Mouse (Mus musculus) lung, embryonic 14.5 days (tissue): ENCODE data around the gene Exoc6. TPM values are rescaled to one million over a fixed set of nuclear protein-coding genes. Genes with fewer than 3 reads are reported as not detected.

Source experiments
- ATAC-seq: fragments of 200-750 bp; cut with Nextera tagmentation; 2 replicates; pipeline ENCODE4 v1.8.0; 2017; ENCODE audit warnings: mild to moderate bottlenecking, moderate TSS enrichment, moderate library complexity; ENCODE audit not compliant: insufficient read depth
- DNase-seq: peaks from one replicate; pipeline ENCODE4 v3.0.0-alpha.2; 2015
- H3K27ac ChIP-seq: fragments of 300-500 bp; sonication (generic); 2 replicates; pipeline ENCODE4 v1.5.1; 2014; ENCODE audit warnings: low read depth, mild to moderate bottlenecking, moderate library complexity
- H3K27me3 ChIP-seq: fragments of 300-500 bp; sonication (generic); 2 replicates; pipeline ENCODE4 v1.6.1; 2014; ENCODE audit warnings: low read length, control low read depth; ENCODE audit not compliant: insufficient read depth
- H3K36me3 ChIP-seq: fragments of 300-500 bp; sonication (generic); 2 replicates; pipeline ENCODE4 v1.6.1; 2014; ENCODE audit warnings: control low read depth; ENCODE audit not compliant: insufficient read depth
- H3K4me1 ChIP-seq: fragments of 300-500 bp; sonication (generic); 2 replicates; pipeline ENCODE4 v1.6.1; 2014; ENCODE audit warnings: antibody characterized with exemption, control low read depth; ENCODE audit not compliant: insufficient read depth
- H3K4me2 ChIP-seq: fragments of 300-500 bp; sonication (generic); 2 replicates; pipeline ENCODE4 v1.6.1; 2014; ENCODE audit warnings: mild to moderate bottlenecking
- H3K4me3 ChIP-seq: fragments of 300-500 bp; sonication (generic); 2 replicates; pipeline ENCODE4 v1.5.1; 2014; ENCODE audit warnings: low read depth, low read length
- H3K9ac ChIP-seq: fragments of 300-500 bp; sonication (generic); 2 replicates; pipeline ENCODE4 v1.6.1; 2014
- H3K9me3 ChIP-seq: fragments of 300-500 bp; sonication (generic); 2 replicates; pipeline ENCODE4 v1.6.1; 2016; ENCODE audit warnings: low read depth, low read length, control low read depth
- CTCF ChIP-seq: IDR thresholded peaks from 2 replicates; pipeline ENCODE4 v1.5.1; 2016; ENCODE audit warnings: antibody characterized with exemption, low read depth
- WGBS: fragments of 180-500 bp; shearing (Covaris S2); extraction: QIAGEN DNeasy Blood & Tissue Kit; methylation state at CpG from one replicate; pipeline ENCODE4 v1.1.7; 2014; 5-methylcytosine and 5-hydroxymethylcytosine counted together
- polyA plus RNA-seq: library from polyadenylated mRNA; unstranded; fragments of >200 nt; fragmentation: Nextera tagmentation; extraction: Ambion mirVana; gene quantifications from 2 replicates; pipeline ENCODE4 v1.2.1, GENCODE M21; 2014

Exoc6 gene
- polyA plus RNA-seq, 1 experiment from 2014 or later, result 13.2 TPM

DNA sequence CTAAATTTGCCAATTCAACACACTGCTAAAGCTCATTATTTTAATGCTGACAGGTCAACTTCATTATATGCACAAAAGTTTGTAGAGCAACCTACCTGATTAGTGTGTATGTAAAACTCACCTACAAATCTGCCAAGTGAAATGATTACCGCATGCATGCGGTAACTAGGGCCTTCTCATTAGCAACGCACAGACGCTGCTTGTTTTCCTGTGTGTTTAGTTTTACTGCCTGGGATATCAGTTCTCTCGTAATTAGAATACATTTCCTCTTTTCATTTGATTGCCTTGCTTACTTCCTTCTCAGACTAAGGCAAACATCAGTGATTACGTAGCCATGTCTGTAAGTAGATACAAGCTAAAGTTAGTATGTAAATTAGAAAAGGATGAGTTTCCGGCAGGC lies 62.7 kb downstream of the Exoc6 start:
- no peak overlapping the region for H3K27ac ChIP-seq
- no peak for ATAC-seq
- no peak overlapping the region for H3K9ac ChIP-seq
- 76% methylated on average over 7 of the region's 7 CpGs for WGBS
- H3K9me3 ChIP-seq, result no peaks in the 10 kb centered on the region
- DNase-seq, result no peak
- H3K36me3 ChIP-seq, result no peaks in the 10 kb centered on the region
- no peaks in the 10 kb centered on the region for H3K4me1 ChIP-seq
- TF ChIP-seq CTCF, result no peak
- H3K4me3 ChIP-seq, result no peak overlapping the region
- no peaks in the 10 kb centered on the region for H3K27me3 ChIP-seq
- no peak overlapping the region for H3K4me2 ChIP-seq

DNA sequence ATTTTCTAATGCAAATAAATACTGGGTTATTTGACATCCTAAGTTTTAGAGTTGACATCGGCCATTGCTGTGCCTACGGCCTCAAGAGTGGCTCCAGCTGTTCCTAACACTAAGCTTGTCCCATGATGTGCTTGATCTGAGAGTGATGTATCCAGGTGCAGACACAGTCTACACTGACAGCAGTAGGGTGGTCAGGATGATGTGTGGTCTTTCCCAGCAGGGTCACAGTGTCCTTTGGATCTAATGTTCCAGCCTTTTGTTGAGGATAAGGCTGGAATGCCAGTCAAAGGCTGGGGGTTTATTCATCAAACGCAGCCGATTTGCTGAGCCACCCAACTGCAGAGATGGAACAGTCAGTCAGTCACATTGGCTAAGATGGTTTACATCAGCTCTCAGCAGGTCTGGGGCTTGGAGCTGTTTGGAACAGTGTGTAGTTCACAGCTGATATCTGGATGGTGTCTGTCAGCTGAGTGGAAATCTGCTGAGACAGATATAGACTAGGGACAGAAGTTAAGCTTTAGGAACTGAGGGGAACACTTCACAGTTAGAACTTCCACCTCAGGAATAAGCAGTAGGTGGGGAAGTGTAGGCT lies 64.9 kb downstream of the Exoc6 start:
- H3K4me3 ChIP-seq, result no peak overlapping the region
- no peaks in the 10 kb centered on the region for H3K4me1 ChIP-seq
- H3K27me3 ChIP-seq, result no peaks in the 10 kb centered on the region
- DNase-seq (no peak), ATAC-seq (no peak)
- no peaks in the 10 kb centered on the region for H3K9me3 ChIP-seq
- H3K36me3 ChIP-seq, result no peaks in the 10 kb centered on the region
- TF ChIP-seq CTCF, result no peak
- no peak overlapping the region for H3K9ac ChIP-seq
- H3K4me2 ChIP-seq, result no peak overlapping the region
- no peak overlapping the region for H3K27ac ChIP-seq
- 78% methylated on average over 4 of the region's 4 CpGs for WGBS

DNA sequence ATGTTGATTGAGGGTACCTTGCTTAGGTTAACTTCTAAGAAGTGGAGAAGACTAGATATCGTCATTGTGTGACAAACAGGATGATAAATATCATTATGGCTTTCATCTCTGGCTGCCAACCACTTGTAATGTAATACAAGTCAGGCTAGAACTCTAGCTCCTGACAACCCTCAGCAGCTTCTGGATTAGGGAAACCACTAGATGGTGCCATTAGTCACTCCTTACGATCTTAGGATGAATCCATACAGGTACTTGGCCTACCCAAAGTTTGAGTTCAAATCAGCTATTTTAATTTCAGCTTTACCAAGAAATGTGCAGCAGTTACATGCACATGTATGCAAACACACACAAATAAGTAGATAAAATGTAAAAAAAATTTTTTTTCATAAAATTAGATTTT lies 97.8 kb downstream of the Exoc6 start:
- Histone ChIP-seq H3K4me1 (no peaks in the 10 kb centered on the region), H3K4me2 (no peak overlapping the region), H3K27me3 (no peaks in the 10 kb centered on the region), H3K36me3 (no peaks in the 10 kb centered on the region), H3K9me3 (no peaks in the 10 kb centered on the region), H3K27ac (no peak overlapping the region), H3K9ac (no peak overlapping the region), H3K4me3 (no peak overlapping the region)
- ATAC-seq (no peak), DNase-seq (peak; percentile 48)
- TF ChIP-seq CTCF, result peak; percentile 21; the same call in 1 of the 2 replicates
- WGBS, result 32% methylated on average over 2 of the region's 2 CpGs

DNA sequence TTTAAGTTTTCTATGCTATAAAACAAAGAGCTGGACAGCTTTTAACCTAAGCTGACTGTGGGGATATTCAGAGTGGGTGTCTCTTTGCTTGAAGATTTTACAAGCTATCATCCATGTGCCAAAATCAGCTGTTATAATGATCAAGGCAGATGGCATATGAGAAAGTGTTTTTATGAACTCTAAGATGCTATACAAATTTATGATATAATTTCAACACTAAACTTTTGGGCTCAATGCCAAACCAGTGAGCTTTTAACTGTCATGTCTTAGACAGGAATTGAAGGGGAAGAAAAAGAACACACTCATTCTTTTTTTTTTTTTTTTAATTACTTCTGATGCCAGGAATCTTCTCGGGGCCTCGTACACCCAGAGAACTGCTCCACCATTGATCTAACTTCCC lies 100.3 kb downstream of the Exoc6 start:
- WGBS, result 45% methylated on average over 2 of the region's 2 CpGs
- H3K4me3 ChIP-seq, result no peak overlapping the region
- no peak overlapping the region for H3K9ac ChIP-seq
- no peaks in the 10 kb centered on the region for H3K4me1 ChIP-seq
- no peak for ATAC-seq
- TF ChIP-seq CTCF, result no peak
- no peak overlapping the region for H3K4me2 ChIP-seq
- H3K27me3 ChIP-seq, result no peaks in the 10 kb centered on the region
- DNase-seq, result peak; percentile 23
- H3K36me3 ChIP-seq, result no peaks in the 10 kb centered on the region
- H3K27ac ChIP-seq, result no peak overlapping the region
- H3K9me3 ChIP-seq, result no peaks in the 10 kb centered on the region

DNA sequence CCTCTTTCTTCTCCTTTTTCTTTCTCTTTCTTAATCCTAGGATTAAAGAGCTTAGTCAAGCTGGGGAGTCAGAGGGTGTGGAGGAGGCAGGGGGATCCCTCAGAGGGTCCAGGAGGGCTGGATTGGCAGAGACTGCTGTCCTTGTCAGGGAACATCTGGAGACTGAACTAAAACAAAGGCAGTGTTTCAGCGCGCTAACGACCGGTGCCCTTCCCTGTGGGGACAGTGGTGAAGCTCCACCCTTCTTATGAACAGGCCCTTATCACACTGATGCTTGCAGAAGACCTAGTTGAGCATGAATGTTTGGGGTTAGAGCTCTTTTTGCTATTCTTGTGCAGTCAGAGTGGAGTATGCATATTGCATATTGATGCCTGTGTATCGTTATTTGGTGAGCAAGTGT lies 103.8 kb downstream of the Exoc6 start:
- Histone ChIP-seq H3K4me3 (no peak overlapping the region), H3K9ac (no peak overlapping the region), H3K4me2 (no peak overlapping the region), H3K27ac (no peak overlapping the region), H3K9me3 (no peaks in the 10 kb centered on the region), H3K36me3 (no peaks in the 10 kb centered on the region), H3K4me1 (no peaks in the 10 kb centered on the region), H3K27me3 (no peaks in the 10 kb centered on the region)
- DNase-seq (no peak), ATAC-seq (no peak)
- no peak for TF ChIP-seq CTCF
- WGBS, result 48% methylated on average over 5 of the region's 5 CpGs

DNA sequence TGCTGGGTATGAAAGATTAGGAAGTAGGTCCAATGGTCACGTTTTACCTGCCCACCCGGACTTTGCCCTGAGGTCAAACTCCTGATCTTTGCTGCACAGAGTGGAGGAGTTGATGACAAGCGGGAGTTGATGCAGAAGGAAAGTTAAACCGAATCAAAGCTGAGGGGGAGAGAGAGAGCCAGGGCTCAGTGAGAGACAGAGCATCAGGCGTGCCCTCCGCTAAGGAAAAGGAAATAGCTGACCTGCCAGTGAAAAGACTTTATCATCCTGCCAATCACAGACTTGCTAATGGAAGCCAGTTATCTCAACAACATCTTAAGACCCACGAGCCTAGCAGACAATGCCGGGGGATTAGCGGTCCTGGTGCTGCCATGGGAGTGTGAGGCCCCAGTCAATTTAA lies 106.2 kb downstream of the Exoc6 start:
- H3K27me3 ChIP-seq, result no peaks in the 10 kb centered on the region
- H3K4me1 ChIP-seq, result no peaks in the 10 kb centered on the region
- 11% methylated on average over 9 of the region's 9 CpGs for WGBS
- DNase-seq, result no peak
- no peak overlapping the region for H3K4me3 ChIP-seq
- TF ChIP-seq CTCF, result no peak
- H3K36me3 ChIP-seq, result no peaks in the 10 kb centered on the region
- H3K9me3 ChIP-seq, result no peaks in the 10 kb centered on the region
- ATAC-seq, result no peak
- no peak overlapping the region for H3K27ac ChIP-seq
- H3K9ac ChIP-seq, result no peak overlapping the region
- H3K4me2 ChIP-seq, result no peak overlapping the region

DNA sequence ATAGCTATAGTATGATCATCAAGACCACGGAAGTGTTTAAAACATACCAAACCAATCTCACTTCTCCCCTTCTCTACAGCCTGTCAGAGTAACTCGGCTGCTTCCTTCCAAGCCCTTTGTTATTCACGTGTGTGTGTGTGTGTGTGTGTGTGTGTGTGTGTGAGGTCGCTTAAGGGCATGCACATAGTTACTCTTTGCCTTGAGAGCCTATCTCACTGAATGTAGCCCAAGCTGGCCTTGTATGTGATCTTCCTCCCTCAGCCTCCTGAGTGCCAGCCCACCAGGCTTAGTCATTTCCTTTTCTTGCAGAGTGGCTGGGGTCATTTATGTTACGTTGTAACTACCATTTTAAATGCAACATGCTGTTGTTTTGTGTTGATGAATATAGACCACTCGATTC lies 115.0 kb downstream of the Exoc6 start:
- no peak for DNase-seq
- TF ChIP-seq CTCF, result no peak
- no peak overlapping the region for H3K4me3 ChIP-seq
- no peak overlapping the region for H3K4me2 ChIP-seq
- no peaks in the 10 kb centered on the region for H3K27me3 ChIP-seq
- WGBS, result 66% methylated on average over 6 of the region's 6 CpGs
- H3K9ac ChIP-seq, result no peak overlapping the region
- no peak overlapping the region for H3K27ac ChIP-seq
- H3K4me1 ChIP-seq, result no peaks in the 10 kb centered on the region
- H3K36me3 ChIP-seq, result no peaks in the 10 kb centered on the region
- no peaks in the 10 kb centered on the region for H3K9me3 ChIP-seq
- ATAC-seq, result no peak
